Mouse (Mus musculus): ENCODE results near the gene Mettl16.

Gene Mettl16

GRCm38 (mm10) chr11:74845784-74846183 is 75.2 kb downstream of the Mettl16 start:
- DNase-seq (ENCODE audit: low spot score in 2 of 2), result no peak

- peak; percentile 64 to 69 for DNase-seq (ENCODE audit: low spot score in 2 of 2)
Observed at GRCm38 (mm10) chr11:74847919-74848521, 77.4 kb downstream of the Mettl16 start.

GRCm38 (mm10) chr11:74850998-74851661 is 80.5 kb downstream of the Mettl16 start:
- no peak for DNase-seq (ENCODE audit: low spot score in 2 of 2)

- DNase-seq (ENCODE audit: low spot score in 2 of 2), result no peak
Observed at GRCm38 (mm10) chr11:74857756-74858155, 87.1 kb downstream of the Mettl16 start.

- no peak for DNase-seq (ENCODE audit: low spot score in 2 of 2)
Observed at GRCm38 (mm10) chr11:74862129-74862528, 91.5 kb downstream of the Mettl16 start.

GRCm38 (mm10) chr11:74863471-74863870 is 92.8 kb downstream of the Mettl16 start:
- no peak for DNase-seq (ENCODE audit: low spot score in 2 of 2)

GRCm38 (mm10) chr11:74864421-74864820 is 93.8 kb downstream of the Mettl16 start:
- DNase-seq (ENCODE audit: low spot score in 2 of 2), result no peak

- no peak for DNase-seq (ENCODE audit: low spot score in 2 of 2)
Observed at GRCm38 (mm10) chr11:74865252-74865651, 94.6 kb downstream of the Mettl16 start.

GRCm38 (mm10) chr11:74866640-74867039 is 96.0 kb downstream of the Mettl16 start:
- peak; percentile 66 to 89 for DNase-seq (ENCODE audit: low spot score in 2 of 2)

- peak in 1 of 2 experiments; percentile 76 for DNase-seq (ENCODE audit: low spot score in 2 of 2)
Observed at GRCm38 (mm10) chr11:74867181-74867580, 96.6 kb downstream of the Mettl16 start.

- no peak for DNase-seq (ENCODE audit: low spot score in 2 of 2)
Observed at GRCm38 (mm10) chr11:74868046-74868760, 97.6 kb downstream of the Mettl16 start.

- no peak for DNase-seq (ENCODE audit: low spot score in 2 of 2)
Observed at GRCm38 (mm10) chr11:74869603-74870002, 99.0 kb downstream of the Mettl16 start.

- DNase-seq (ENCODE audit: low spot score in 2 of 2), result no peak
Observed at GRCm38 (mm10) chr11:74870544-74870943, 99.9 kb downstream of the Mettl16 start.

- peak; percentile 58 to 67 for DNase-seq (ENCODE audit: low spot score in 2 of 2)
Observed at GRCm38 (mm10) chr11:74870991-74871622, 100.5 kb downstream of the Mettl16 start.

- no peak for DNase-seq (ENCODE audit: low spot score in 2 of 2)
Observed at GRCm38 (mm10) chr11:74874630-74875029, 104.0 kb downstream of the Mettl16 start.

- DNase-seq (ENCODE audit: low spot score in 2 of 2), result peak in 1 of 2 experiments; percentile 53
Observed at GRCm38 (mm10) chr11:74876801-74877200, 106.2 kb downstream of the Mettl16 start.
